Mouse (Mus musculus): ENCODE results near the gene Gm45837.

DNA sequence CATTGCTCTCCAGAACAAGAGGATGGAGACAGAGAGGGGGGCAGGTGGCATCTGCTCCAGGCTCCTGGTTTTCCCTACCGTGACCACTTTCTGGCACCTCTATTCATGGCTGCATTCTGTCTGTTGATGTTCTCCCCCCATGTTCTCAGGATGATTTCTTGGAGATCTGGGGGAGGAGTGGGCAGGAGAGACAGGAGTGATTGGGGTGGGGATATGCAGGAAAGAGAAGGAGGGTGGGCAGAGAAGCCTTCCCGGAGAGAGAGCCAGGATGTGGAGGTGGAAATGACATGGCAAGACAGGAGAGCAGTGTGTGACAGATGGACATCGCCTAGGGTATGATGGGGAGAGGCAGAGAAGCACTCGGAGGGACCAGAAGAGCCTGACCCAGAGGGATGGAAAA lies 65.8 kb downstream of the Gm45837 start:
- no peak for TF ChIP-seq CTCF (IDR thresholded peaks at IDR 0.05; ENCODE audit: low read depth)
- no peak for TF ChIP-seq EP300 (IDR thresholded peaks at IDR 0.05; ENCODE audit: low read depth)

Data from liver, embryonic 14.5 days (tissue).